20 mouse cellular contexts compared by ENCODE assay signal in genomic region chr15:100415684-100416083, GRCm38 (mm10). TPM values are rescaled to one million over a fixed set of nuclear protein-coding genes. Genes with fewer than 3 reads are reported as not detected.
A peak's percentile ranks its signal among the peaks of the same experiment; 100 is the strongest.
DNase-seq lines count a peak whose midpoint lies in the region; ATAC-seq lines count a peak whose summit lies in the region.
"Had no signal": no experiment of that assay in that cellular context is flagged by ENCODE, and none has a peak within 500 bp of the region (broad histone marks: within the 10 kb centered on the region; RNA-seq: fewer than 3 reads in every experiment).

No protein-coding gene starts in this region.

- no peaks in the 10 kb centered on the region for H3K27me3 ChIP-seq in heart, embryonic 15.5 days
- no peaks in the 10 kb centered on the region for H3K27me3 ChIP-seq in liver, embryonic 13.5 days
- H3K27me3 ChIP-seq: embryonic facial prominence, embryonic 15.5 days; forebrain, embryonic 13.5 days; heart, embryonic 13.5 days; limb, embryonic 12.5 days; midbrain, embryonic 13.5 days had no signal

- H3K4me1 ChIP-seq in heart, embryonic 15.5 days (replicated peaks), result peaks cover 31% of the 10 kb centered on the region
- H3K4me1 ChIP-seq in liver, embryonic 13.5 days (replicated peaks), result peaks cover 99% of the 10 kb centered on the region

- no peaks in the 10 kb centered on the region for H3K9me3 ChIP-seq in heart, embryonic 15.5 days (replicated peaks)
- H3K9me3 ChIP-seq in liver, embryonic 13.5 days (replicated peaks), result no peaks in the 10 kb centered on the region
- H3K9me3 ChIP-seq: embryonic facial prominence, embryonic 15.5 days; forebrain, embryonic 13.5 days; G1E; heart, embryonic 13.5 days; limb, embryonic 12.5 days; midbrain, embryonic 13.5 days had no signal

- no peak overlapping the region for H3K9ac ChIP-seq in heart, embryonic 15.5 days
- H3K9ac ChIP-seq in liver, embryonic 13.5 days, result no peak overlapping the region
- H3K9ac ChIP-seq: embryonic facial prominence, embryonic 15.5 days; forebrain, embryonic 13.5 days; heart, embryonic 13.5 days; hindbrain, embryonic 14.5 days; limb, embryonic 12.5 days; midbrain, embryonic 13.5 days had no signal

- DNase-seq in heart, postnatal 25 days (ENCODE audit: low spot score), result no peak
- peak; percentile 34 to 35 for DNase-seq in lung, adult 18-20 months
- DNase-seq in lung, postnatal 14 days, result no peak
- peak; percentile 48 for DNase-seq in adrenal gland, postnatal 14 days
- no peak for DNase-seq in liver, embryonic 13.5 days
- no peak for DNase-seq in left cerebral cortex, postnatal 10 days (ENCODE audit: extremely low spot score in 1 of 2, low spot score in 2 of 2)
- DNase-seq: cerebellum, adult 11 months; kidney, adult 9 months; right cerebral cortex, postnatal 14 days had no signal

- WGBS in heart, embryonic 15.5 days, result 79% methylated on average over 8 of the region's 8 CpGs
- WGBS in liver, embryonic 13.5 days (ENCODE audit: insufficient replicate concordance), result 88% methylated on average over 8 of the region's 8 CpGs

- intact Hi-C loops in heart, postnatal 25 days (cut with DNase I), result no loop called here
- intact Hi-C loops in left cerebral cortex, postnatal 10 days (cut with DNase I), result no loop called here

- no peak overlapping the region for H3K4me3 ChIP-seq in heart, embryonic 15.5 days
- no peak overlapping the region for H3K4me3 ChIP-seq in liver, embryonic 13.5 days (replicated peaks)
- H3K4me3 ChIP-seq: embryonic facial prominence, embryonic 15.5 days; forebrain, embryonic 13.5 days; heart, embryonic 13.5 days; limb, embryonic 12.5 days; midbrain, embryonic 13.5 days had no signal

- no peak overlapping the region for H3K4me2 ChIP-seq in heart, embryonic 15.5 days
- H3K4me2 ChIP-seq in liver, embryonic 13.5 days, result no peak overlapping the region
- H3K4me2 ChIP-seq: embryonic facial prominence, embryonic 15.5 days; forebrain, embryonic 13.5 days; heart, embryonic 13.5 days; hindbrain, embryonic 14.5 days; limb, embryonic 12.5 days; midbrain, embryonic 13.5 days had no signal

- H3K27ac ChIP-seq in heart, embryonic 15.5 days, result 0 out of 2 replicates have a peak overlapping the region, but pooled peaks have one; percentile 17
- 0 out of 2 replicates have a peak overlapping the region, but pooled peaks have one; percentile 98 for H3K27ac ChIP-seq in liver, embryonic 13.5 days
- H3K27ac ChIP-seq: forebrain, embryonic 13.5 days; heart, embryonic 13.5 days; hindbrain, embryonic 14.5 days; midbrain, embryonic 13.5 days had no signal

- ATAC-seq in heart, embryonic 15.5 days (replicated peaks; ENCODE audit: insufficient number of reproducible peaks, insufficient read depth, low FRiP score, low read depth), result no peak
- no peak for ATAC-seq in liver, embryonic 13.5 days (ENCODE audit: low read depth)
- ATAC-seq: forebrain, embryonic 13.5 days; midbrain, embryonic 13.5 days had no signal

- no peaks in the 10 kb centered on the region for H3K36me3 ChIP-seq in heart, embryonic 15.5 days
- H3K36me3 ChIP-seq in liver, embryonic 13.5 days, result peaks cover 53% of the 10 kb centered on the region

RNA-seq across cellular contexts. Expression of gene Gm5475, which starts 6.3 kb away (rescaled TPM):
- 0.09 TPM in 1 of 2 replicates, not detected in the other for polyA plus RNA-seq in heart, embryonic 15.5 days (2015; fragmentation: Nextera tagmentation; extraction: Ambion mirVana)
- not detected for total RNA-seq in heart, postnatal 25 days (2021)
- total RNA-seq in adrenal gland, postnatal 14 days (2021), result 0.19 TPM in 2 replicates
- not detected in 2 replicates for polyA plus RNA-seq in liver, embryonic 13.5 days (2015; fragmentation: Nextera tagmentation; extraction: Ambion mirVana)
- total RNA-seq in left cerebral cortex, postnatal 10 days (2021), result under 1 TPM in 1 of 2 experiments, not detected in 1; 0.18 TPM
- total RNA-seq: left cerebral cortex, adult 18-20 months had no signal
- polyA plus RNA-seq: forebrain, embryonic 13.5 days; G1E had no signal

RNA-seq across cellular contexts. Expression of gene Slc11a2, which starts 9.2 kb away (rescaled TPM):
- polyA plus RNA-seq in heart, embryonic 15.5 days (2015; fragmentation: Nextera tagmentation; extraction: Ambion mirVana), result 11.6 and 14.9 TPM in 2 replicates
- total RNA-seq in heart, postnatal 25 days (2021), result 10 to 100 TPM; 52.6 to 56.9 TPM
- 95.8 and 102 TPM in 2 replicates for total RNA-seq in adrenal gland, postnatal 14 days (2021)
- polyA plus RNA-seq in liver, embryonic 13.5 days (2015; fragmentation: Nextera tagmentation; extraction: Ambion mirVana), result 46.8 and 57.1 TPM in 2 replicates
- 10 to 100 TPM; 53.5 to 55.6 TPM for total RNA-seq in left cerebral cortex, postnatal 10 days (2021)

RNA-seq across cellular contexts. Expression of gene Higd1c, which starts 51.3 kb away (rescaled TPM):
- polyA plus RNA-seq in heart, embryonic 15.5 days (2015; fragmentation: Nextera tagmentation; extraction: Ambion mirVana), result not detected in 2 replicates
- not detected for total RNA-seq in heart, postnatal 25 days (2021)
- 0.83 TPM in 1 of 2 replicates, not detected in the other for total RNA-seq in adrenal gland, postnatal 14 days (2021)
- not detected in 2 replicates for polyA plus RNA-seq in liver, embryonic 13.5 days (2015; fragmentation: Nextera tagmentation; extraction: Ambion mirVana)
- not detected for total RNA-seq in left cerebral cortex, postnatal 10 days (2021)
- total RNA-seq: G1E; left cerebral cortex, adult 18-20 months had no signal
- polyA plus RNA-seq: embryonic facial prominence, embryonic 15.5 days; forebrain, embryonic 13.5 days; G1E; gonadal fat pad, adult 2 months; heart, embryonic 13.5 days; hindbrain, embryonic 14.5 days; limb, embryonic 12.5 days; midbrain, embryonic 13.5 days; thymus, postnatal 0 days had no signal

RNA-seq across cellular contexts. Expression of gene Letmd1, which starts 53.1 kb away (rescaled TPM):
- polyA plus RNA-seq in heart, embryonic 15.5 days (2015; fragmentation: Nextera tagmentation; extraction: Ambion mirVana), result 11.6 and 16.4 TPM in 2 replicates
- 10 to 100 TPM; 13.6 to 14.6 TPM for total RNA-seq in heart, postnatal 25 days (2021)
- 287 and 307 TPM in 2 replicates for total RNA-seq in adrenal gland, postnatal 14 days (2021)
- polyA plus RNA-seq in liver, embryonic 13.5 days (2015; fragmentation: Nextera tagmentation; extraction: Ambion mirVana), result 14.4 and 15.0 TPM in 2 replicates
- 10 to 100 TPM; 77.9 to 78.2 TPM for total RNA-seq in left cerebral cortex, postnatal 10 days (2021)

Comparison
In these comparisons a context has a peak if more than half of its experiments do, and no peak if none do; other contexts are left out.
1. DNase-seq: peak in lung, adult 18-20 months (2 of 2) and adrenal gland, postnatal 14 days (single experiment); none in heart, postnatal 25 days (single experiment), lung, postnatal 14 days (single experiment), liver, embryonic 13.5 days (single experiment) and left cerebral cortex, postnatal 10 days (0 of 2).